ENCODE assay signal across 14 mouse cellular contexts in genomic region chr6:114932116-114932500, GRCm38 (mm10). TPM values are rescaled to one million over a fixed set of nuclear protein-coding genes. Genes with fewer than 3 reads are reported as not detected.
DNase-seq lines count a peak whose midpoint lies in the region; ATAC-seq and TF ChIP-seq lines count a peak whose summit lies in the region.
"Had no signal": no experiment of that assay in that cellular context is flagged by ENCODE, and none has a peak within 500 bp of the region (broad histone marks: within the 10 kb centered on the region; RNA-seq: fewer than 3 reads in every experiment).

No protein-coding gene starts in this region.

- no peak overlapping the region for H3K4me3 ChIP-seq in forebrain, embryonic 12.5 days (replicated peaks)
- no peak overlapping the region for H3K4me3 ChIP-seq in forebrain, embryonic 16.5 days (replicated peaks; ENCODE audit: low read length)
- H3K4me3 ChIP-seq in lung, embryonic 14.5 days (ENCODE audit: low read depth, low read length), result no peak overlapping the region
- no peak overlapping the region for H3K4me3 ChIP-seq in stomach, embryonic 14.5 days (ENCODE audit: low read depth, low read length)
- H3K4me3 ChIP-seq: midbrain, embryonic 15.5 days had no signal

- H3K9me3 ChIP-seq in forebrain, embryonic 12.5 days, result no peaks in the 10 kb centered on the region; the same call in none of the 2 replicates
- H3K9me3 ChIP-seq in forebrain, embryonic 16.5 days (ENCODE audit: control insufficient read depth, low read length), result no peaks in the 10 kb centered on the region
- no peaks in the 10 kb centered on the region for H3K9me3 ChIP-seq in lung, embryonic 14.5 days (ENCODE audit: low read depth, low read length)
- H3K9me3 ChIP-seq in stomach, embryonic 14.5 days (ENCODE audit: control insufficient read depth, low read depth, low read length), result peaks cover under 1% of the 10 kb centered on the region; the same call in 1 of the 2 replicates
- H3K9me3 ChIP-seq: G1E; midbrain, embryonic 15.5 days had no signal

- H3K27ac ChIP-seq in forebrain, embryonic 12.5 days, result peak overlapping the region; percentile 1; the same call in 1 of the 2 replicates
- H3K27ac ChIP-seq in forebrain, embryonic 16.5 days (ENCODE audit: low read length), result no peak overlapping the region
- peak overlapping the region; percentile 67; the same call in 1 of the 2 replicates for H3K27ac ChIP-seq in lung, embryonic 14.5 days (ENCODE audit: low read depth)
- H3K27ac ChIP-seq in stomach, embryonic 14.5 days (ENCODE audit: low read length), result peak overlapping the region; percentile 55; the same call in 1 of the 2 replicates
- H3K27ac ChIP-seq: midbrain, embryonic 15.5 days had no signal

- H3K36me3 ChIP-seq in forebrain, embryonic 12.5 days (replicated peaks), result no peaks in the 10 kb centered on the region
- no peaks in the 10 kb centered on the region for H3K36me3 ChIP-seq in forebrain, embryonic 16.5 days (ENCODE audit: control insufficient read depth, insufficient read depth)
- no peaks in the 10 kb centered on the region for H3K36me3 ChIP-seq in lung, embryonic 14.5 days (ENCODE audit: insufficient read depth)
- H3K36me3 ChIP-seq in stomach, embryonic 14.5 days (ENCODE audit: control insufficient read depth, insufficient read depth, low read length), result no peaks in the 10 kb centered on the region
- H3K36me3 ChIP-seq: G1E; midbrain, embryonic 15.5 days had no signal

- WGBS in forebrain, embryonic 12.5 days, result 75% methylated on average over 5 of the region's 5 CpGs
- 66% methylated on average over 5 of the region's 5 CpGs for WGBS in forebrain, embryonic 16.5 days
- 49% methylated on average over 5 of the region's 5 CpGs for WGBS in lung, embryonic 14.5 days
- 69% methylated on average over 5 of the region's 5 CpGs for WGBS in stomach, embryonic 14.5 days

- intact Hi-C loops in gastrocnemius, postnatal 14 days (cut with DNase I; ENCODE audit: low total_unique reads), result no loop called here

- TF ChIP-seq CTCF in lung, embryonic 14.5 days (IDR thresholded peaks at IDR 0.05; ENCODE audit: low read depth), result no peak

- H3K4me2 ChIP-seq in forebrain, embryonic 12.5 days, result no peak overlapping the region
- H3K4me2 ChIP-seq in forebrain, embryonic 16.5 days (ENCODE audit: low read length), result no peak overlapping the region
- H3K4me2 ChIP-seq in lung, embryonic 14.5 days, result no peak overlapping the region
- H3K4me2 ChIP-seq in stomach, embryonic 14.5 days (replicated peaks; ENCODE audit: low read depth, low read length), result no peak overlapping the region

- peaks cover 7% of the 10 kb centered on the region; the same call in 1 of the 2 replicates for H3K27me3 ChIP-seq in forebrain, embryonic 12.5 days
- H3K27me3 ChIP-seq in forebrain, embryonic 16.5 days (replicated peaks; ENCODE audit: control insufficient read depth, insufficient read depth, low read length), result no peaks in the 10 kb centered on the region
- no peaks in the 10 kb centered on the region for H3K27me3 ChIP-seq in lung, embryonic 14.5 days (ENCODE audit: insufficient read depth, low read length)
- no peaks in the 10 kb centered on the region for H3K27me3 ChIP-seq in stomach, embryonic 14.5 days (ENCODE audit: control insufficient read depth, insufficient read depth, low read length)
- H3K27me3 ChIP-seq: midbrain, embryonic 15.5 days had no signal

- H3K9ac ChIP-seq in forebrain, embryonic 12.5 days, result no peak overlapping the region
- H3K9ac ChIP-seq in forebrain, embryonic 16.5 days (replicated peaks; ENCODE audit: low read depth, low read length), result no peak overlapping the region
- H3K9ac ChIP-seq in lung, embryonic 14.5 days, result no peak overlapping the region
- no peak overlapping the region for H3K9ac ChIP-seq in stomach, embryonic 14.5 days (replicated peaks; ENCODE audit: low read depth, low read length)
- H3K9ac ChIP-seq: midbrain, embryonic 15.5 days had no signal

- peak; percentile 63 for DNase-seq in lung, embryonic 14.5 days
- DNase-seq in lung, adult 18-20 months, result no peak
- peak; percentile 22 for DNase-seq in induced T-regulatory cell, adult 2 months (ENCODE audit: low read depth)
- DNase-seq in right cerebral cortex, postnatal 4 days, result no peak
- no peak for DNase-seq in gastrocnemius, postnatal 14 days
- DNase-seq: heart, postnatal 14 days; lung, postnatal 14 days; right cerebral cortex, postnatal 25 days had no signal

- no peak for ATAC-seq in forebrain, embryonic 12.5 days (ENCODE audit: low FRiP score)
- no peak for ATAC-seq in forebrain, embryonic 16.5 days
- ATAC-seq in lung, embryonic 14.5 days (ENCODE audit: insufficient read depth), result no peak
- no peak for ATAC-seq in stomach, embryonic 14.5 days (ENCODE audit: insufficient number of reproducible peaks, insufficient read depth, low FRiP score, low read depth)
- ATAC-seq: activated CD4-positive, CD25-positive, alpha-beta regulatory T cell, adult 4 months; midbrain, embryonic 15.5 days had no signal

- H3K4me1 ChIP-seq in forebrain, embryonic 12.5 days, result peaks cover 23% of the 10 kb centered on the region
- H3K4me1 ChIP-seq in forebrain, embryonic 16.5 days (replicated peaks; ENCODE audit: control insufficient read depth, insufficient read depth, low read length), result peaks cover 27% of the 10 kb centered on the region
- H3K4me1 ChIP-seq in lung, embryonic 14.5 days (ENCODE audit: insufficient read depth), result peaks cover 7% of the 10 kb centered on the region
- 0 out of 2 replicates have a peak, but pooled peaks cover 7% of the 10 kb centered on the region for H3K4me1 ChIP-seq in stomach, embryonic 14.5 days (ENCODE audit: control insufficient read depth, insufficient read depth, low read length)

RNA-seq across cellular contexts. Expression of gene Vgll4, which starts 37.7 kb away (rescaled TPM):
- 91.2 and 96.1 TPM in 2 replicates for polyA plus RNA-seq in forebrain, embryonic 12.5 days (2016; fragmentation: Nextera tagmentation; extraction: Ambion mirVana)
- 74.3 and 79.0 TPM in 2 replicates for polyA plus RNA-seq in forebrain, embryonic 16.5 days (2015; fragmentation: Nextera tagmentation; extraction: Ambion mirVana)
- polyA plus RNA-seq in lung, embryonic 14.5 days (2014; fragmentation: Nextera tagmentation; extraction: Ambion mirVana), result 101 and 111 TPM in 2 replicates
- polyA plus RNA-seq in stomach, embryonic 14.5 days (2014; fragmentation: Nextera tagmentation; extraction: Ambion mirVana), result 82.0 and 84.9 TPM in 2 replicates
- 10 to 100 TPM; 15.7 to 20.1 TPM for total RNA-seq in gastrocnemius, postnatal 14 days (2021)

Comparison
In these comparisons a context has a peak if more than half of its experiments do, and no peak if none do; other contexts are left out.
1. DNase-seq: peak in lung, embryonic 14.5 days (single experiment) and induced T-regulatory cell, adult 2 months (single experiment); none in lung, adult 18-20 months (0 of 2), right cerebral cortex, postnatal 4 days (single experiment) and gastrocnemius, postnatal 14 days (single experiment).